Mouse (Mus musculus) C2C12 (cell line): ENCODE data around the gene Fiz1. TPM values are rescaled to one million over a fixed set of nuclear protein-coding genes. Genes with fewer than 3 reads are reported as not detected.
A peak's percentile ranks its signal among the peaks of the same experiment; 100 is the strongest.

Source experiments
- H3K27me3 ChIP-seq: one replicate; pipeline ENCODE4 v1.6.1; 2011; ENCODE audit not compliant: control insufficient read depth, insufficient read depth, insufficient read length
- H3K36me3 ChIP-seq: one replicate; pipeline ENCODE4 v1.6.1; 2011; ENCODE audit not compliant: control insufficient read depth, insufficient read depth
- H3K4me3 ChIP-seq: one replicate; pipeline ENCODE4 v1.5.1; 2011; ENCODE audit warnings: mild to moderate bottlenecking, control low read depth; ENCODE audit not compliant: poor library complexity, insufficient read depth, severe bottlenecking
- H3K79me2 ChIP-seq: one replicate; pipeline ENCODE4 v1.6.1; 2011; ENCODE audit not compliant: control insufficient read depth, insufficient read depth
- H3K79me3 ChIP-seq: one replicate; pipeline ENCODE4 v1.6.1; 2011; ENCODE audit warnings: low read depth, control low read depth
- H3ac ChIP-seq: one replicate; pipeline ENCODE3; 2011; ENCODE audit warnings: low read depth; ENCODE audit not compliant: control insufficient read depth, insufficient read length
- CEBPB ChIP-seq: IDR thresholded peaks from one replicate; pipeline ENCODE4 v1.6.1; 2011; ENCODE audit warnings: low read depth, mild to moderate bottlenecking, control low read depth, moderate library complexity
- CTCF ChIP-seq: IDR thresholded peaks from one replicate; pipeline ENCODE4 v1.5.1; 2011; ENCODE audit not compliant: control insufficient read depth, insufficient read depth, insufficient read length
- FOSL1 ChIP-seq: IDR thresholded peaks from one replicate; pipeline ENCODE4 v1.8.0; 2011; ENCODE audit warnings: mild to moderate bottlenecking, low read length; ENCODE audit not compliant: poor library complexity, insufficient read depth, severe bottlenecking
- MAX ChIP-seq: IDR thresholded peaks from one replicate; pipeline ENCODE4 v1.6.1; 2011; ENCODE audit warnings: mild to moderate bottlenecking, control low read depth
- MYOD1 ChIP-seq: IDR thresholded peaks from one replicate; pipeline ENCODE4 v1.6.1; 2011; ENCODE audit warnings: low read depth; ENCODE audit not compliant: control insufficient read depth, insufficient read length
- MYOG ChIP-seq: IDR thresholded peaks from one replicate; pipeline ENCODE4 v1.6.1; 2011; ENCODE audit not compliant: control insufficient read depth, insufficient read length; ENCODE audit errors: extremely low read depth
- USF1 ChIP-seq: IDR thresholded peaks from one replicate; pipeline ENCODE4 v1.6.1; 2011; ENCODE audit warnings: low read depth, mild to moderate bottlenecking, control low read depth, moderate library complexity
- polyA plus RNA-seq: library from polyadenylated mRNA; unstranded; fragments of >200 nt; fragmentation: generic; extraction: Trizol; gene quantifications from one replicate; pipeline ENCODE4 v1.2.1, GENCODE M21; 2012; ENCODE audit warnings: missing spikeins

Gene Fiz1
- polyA plus RNA-seq, 1 experiment = 30.6 TPM

GRCm38 (mm10) chr7:5044981-5045380 is 30.5 kb upstream of the Fiz1 start:
- no peaks in the 10 kb centered on the region for H3K79me3 ChIP-seq
- H3K79me2 ChIP-seq = no peaks in the 10 kb centered on the region
- TF ChIP-seq MYOD1 (no peak), MAX (no peak), CEBPB (no peak), FOSL1 (no peak), CTCF (no peak), MYOG (no peak), USF1 (no peak)
- no peaks in the 10 kb centered on the region for H3K36me3 ChIP-seq
- H3K27me3 ChIP-seq = no peaks in the 10 kb centered on the region
- H3K4me3 ChIP-seq = no peak overlapping the region
- no peak overlapping the region for H3ac ChIP-seq

- H3ac ChIP-seq = no peak overlapping the region
- TF ChIP-seq MAX (no peak), FOSL1 (no peak), MYOG (no peak)
- H3K79me2 ChIP-seq = no peaks in the 10 kb centered on the region
- H3K79me3 ChIP-seq = peaks cover 1% of the 10 kb centered on the region
- H3K36me3 ChIP-seq = no peaks in the 10 kb centered on the region
- H3K27me3 ChIP-seq = no peaks in the 10 kb centered on the region
- H3K4me3 ChIP-seq = peak overlapping the region; percentile 39
Measured at GRCm38 (mm10) chr7:5038940-5039339, 24.4 kb upstream of the Fiz1 start.

GRCm38 (mm10) chr7:5038109-5038732 is 23.7 kb upstream of the Fiz1 start, which contains the start of gene Zfp784:
Gene Zfp784, minus strand, starts transcription at chr7:5038446.
- Histone ChIP-seq H3K79me3 (peaks cover 1% of the 10 kb centered on the region), H3K36me3 (peaks cover 3% of the 10 kb centered on the region), H3K4me3 (peak within 1 kb of the TSS; percentile 39), H3ac (peak within 1 kb of the TSS; percentile 56), H3K27me3 (no peaks in the 10 kb centered on the region), H3K79me2 (no peaks in the 10 kb centered on the region)
- no peak for TF ChIP-seq CEBPB
- no peak for TF ChIP-seq FOSL1
- no peak for TF ChIP-seq MYOD1
- no peak for TF ChIP-seq USF1
- TF ChIP-seq MAX = no peak
- no peak for TF ChIP-seq MYOG
- TF ChIP-seq CTCF = no peak

- H3K79me3 ChIP-seq = peaks cover 1% of the 10 kb centered on the region
- no peak for TF ChIP-seq MYOG
- TF ChIP-seq USF1 = no peak
- no peak for TF ChIP-seq MYOD1
- no peak for TF ChIP-seq CTCF
- no peak for TF ChIP-seq FOSL1
- TF ChIP-seq MAX = no peak
- TF ChIP-seq CEBPB = no peak
- peaks cover 11% of the 10 kb centered on the region for H3K36me3 ChIP-seq
- H3K27me3 ChIP-seq = no peaks in the 10 kb centered on the region
- H3K79me2 ChIP-seq = no peaks in the 10 kb centered on the region
- no peak overlapping the region for H3K4me3 ChIP-seq
- H3ac ChIP-seq = no peak overlapping the region
Measured at GRCm38 (mm10) chr7:5037467-5037866, 23.0 kb upstream of the Fiz1 start.

GRCm38 (mm10) chr7:5037026-5037425 is 22.5 kb upstream of the Fiz1 start:
- H3K36me3 ChIP-seq = peaks cover 15% of the 10 kb centered on the region
- H3K79me3 ChIP-seq = peaks cover 1% of the 10 kb centered on the region
- no peak overlapping the region for H3ac ChIP-seq
- TF ChIP-seq MYOD1 (no peak), USF1 (no peak), MAX (no peak), MYOG (no peak), CEBPB (no peak), FOSL1 (no peak), CTCF (no peak)
- no peaks in the 10 kb centered on the region for H3K79me2 ChIP-seq
- no peaks in the 10 kb centered on the region for H3K27me3 ChIP-seq
- H3K4me3 ChIP-seq = no peak overlapping the region

GRCm38 (mm10) chr7:5036136-5036535 is 21.6 kb upstream of the Fiz1 start:
- Histone ChIP-seq H3K36me3 (peaks cover 24% of the 10 kb centered on the region), H3K79me2 (no peaks in the 10 kb centered on the region), H3K4me3 (no peak overlapping the region), H3K79me3 (peaks cover 1% of the 10 kb centered on the region), H3K27me3 (no peaks in the 10 kb centered on the region), H3ac (no peak overlapping the region)
- TF ChIP-seq MYOD1 (no peak), FOSL1 (no peak), USF1 (no peak), MYOG (no peak), CTCF (no peak), MAX (no peak), CEBPB (no peak)
